Mouse (Mus musculus) gastrocnemius, adult 18-20 months (tissue): ENCODE results near the gene Celsr1. TPM values are rescaled to one million over a fixed set of nuclear protein-coding genes. Genes with fewer than 3 reads are reported as not detected.
A peak's percentile ranks its signal among the peaks of the same experiment; 100 is the strongest.
"Not testable (repeated sequence)": the region's sequence is repeated elsewhere in the genome, so short reads cannot be mapped to it uniquely, and the experiment has no call there.

Experiments used
- DNase-seq: peaks from one replicate; pipeline ENCODE4 v3.0.0; 2021; ENCODE audit warnings: low spot score
- total RNA-seq, 2 experiments: library from RNA; stranded (reverse); gene quantifications; 2 replicates each; pipeline ENCODE4 v1.2.3; 2021

The Celsr1 gene
- total RNA-seq, 2 experiments from 2014 or later: 0.24 to 0.32 TPM

DNA sequence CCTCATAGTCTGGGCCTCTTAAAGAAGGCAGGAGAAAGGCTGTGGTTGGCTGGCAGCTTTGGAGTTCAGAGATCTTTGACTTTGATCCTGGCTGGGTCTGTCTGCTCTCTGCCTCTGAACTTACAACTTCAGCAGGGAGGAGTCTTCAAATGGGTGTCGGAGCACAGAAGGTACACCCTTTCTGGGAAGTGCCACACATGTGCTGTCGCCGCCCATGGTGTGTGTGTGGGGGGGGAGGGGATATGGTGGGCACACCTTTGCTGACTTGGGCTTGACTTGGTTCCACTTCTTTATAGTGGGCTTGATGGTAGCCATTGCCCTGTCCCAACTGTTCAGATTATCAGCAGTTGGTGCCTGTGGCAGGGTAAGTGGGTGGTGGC, 31.3 kb upstream of the Celsr1 start:
- no peak for DNase-seq

- no peak for DNase-seq
Measured at GRCm38 (mm10) chr15:86064191-86064849, 30.7 kb upstream of the Celsr1 start.

- DNase-seq: no peak
Measured at GRCm38 (mm10) chr15:86061848-86062481, 28.4 kb upstream of the Celsr1 start.

- DNase-seq: no peak
Measured at GRCm38 (mm10) chr15:86061221-86061620, 27.6 kb upstream of the Celsr1 start.

- DNase-seq: no peak
Measured at GRCm38 (mm10) chr15:86060581-86060980, 27.0 kb upstream of the Celsr1 start.

GRCm38 (mm10) chr15:86059835-86060380, 26.3 kb upstream of the Celsr1 start:
- DNase-seq: no peak

- DNase-seq: peak; percentile 36
Measured at GRCm38 (mm10) chr15:86058931-86059834, 25.6 kb upstream of the Celsr1 start.

DNA sequence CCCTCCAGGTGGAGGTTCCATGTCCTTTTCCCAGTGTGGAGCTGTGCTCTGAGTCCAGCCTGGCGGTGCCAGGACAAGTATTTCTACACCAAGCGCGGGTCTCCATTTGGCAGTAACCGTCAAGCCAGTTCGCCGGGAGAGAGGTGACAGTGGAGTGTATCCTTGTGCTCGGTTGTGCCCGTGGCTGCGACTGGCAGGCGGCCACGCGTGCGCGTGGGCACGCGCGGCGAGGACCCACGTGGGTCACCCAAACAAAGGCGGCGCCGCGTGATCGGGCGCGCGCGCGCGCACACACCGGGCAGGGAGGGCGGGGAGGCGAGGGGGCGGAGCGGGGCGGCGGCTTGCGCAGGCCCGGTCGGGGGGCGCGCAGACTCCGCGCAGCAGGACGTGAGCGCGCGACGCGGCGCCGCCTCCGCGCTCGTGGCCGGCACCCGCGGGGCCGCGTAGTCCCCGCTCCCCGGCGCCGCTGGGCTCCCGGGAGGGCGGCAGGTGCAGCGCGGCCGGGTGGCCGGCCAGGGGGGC, 24.9 kb upstream of the Celsr1 start:
- peak; percentile 73 for DNase-seq

DNA sequence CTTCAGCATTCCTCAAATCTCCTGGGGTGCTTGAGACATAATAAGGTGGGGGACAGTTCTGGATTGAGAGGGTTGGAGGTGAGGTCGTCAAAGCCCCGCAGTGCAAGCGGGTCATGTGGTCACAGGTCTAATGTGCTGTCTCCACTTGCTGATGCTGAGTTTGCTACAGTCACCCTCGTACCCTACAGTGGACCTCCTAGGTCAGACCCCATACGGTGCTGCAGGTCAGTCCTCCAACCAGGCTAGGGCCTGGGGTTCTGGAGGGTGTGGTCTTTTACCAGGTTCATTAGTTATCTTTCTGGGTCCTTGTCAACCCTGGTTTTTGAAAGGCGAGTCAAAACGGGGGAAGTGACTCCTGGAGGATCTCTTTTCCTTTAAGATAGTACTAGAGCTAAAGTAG, 24.3 kb upstream of the Celsr1 start:
- no peak for DNase-seq

DNA sequence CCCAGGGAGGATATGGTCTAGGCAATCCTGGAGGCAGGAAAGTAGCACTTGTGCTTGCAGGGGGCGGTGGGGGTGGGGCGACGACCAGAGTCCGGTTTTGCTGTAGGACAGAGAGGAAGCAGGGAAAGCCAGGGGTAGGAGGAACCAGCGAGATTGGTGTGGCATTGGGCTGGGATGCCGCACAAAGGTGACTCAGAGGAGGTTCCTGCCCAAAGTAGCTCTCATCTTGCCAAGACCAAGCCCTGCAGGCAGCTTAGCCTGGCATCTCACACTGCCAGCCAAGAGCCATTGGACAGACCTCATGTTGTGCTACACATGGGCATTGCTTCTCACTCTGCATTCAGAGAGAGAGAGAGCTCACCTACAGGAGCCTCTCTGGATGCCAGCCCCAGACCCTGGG, 23.8 kb upstream of the Celsr1 start, which contains the start of gene Gramd4:
Gene Gramd4, plus strand, starts transcription at position 283 of the 400 bp plus-strand sequence.
- no peak for DNase-seq

DNA sequence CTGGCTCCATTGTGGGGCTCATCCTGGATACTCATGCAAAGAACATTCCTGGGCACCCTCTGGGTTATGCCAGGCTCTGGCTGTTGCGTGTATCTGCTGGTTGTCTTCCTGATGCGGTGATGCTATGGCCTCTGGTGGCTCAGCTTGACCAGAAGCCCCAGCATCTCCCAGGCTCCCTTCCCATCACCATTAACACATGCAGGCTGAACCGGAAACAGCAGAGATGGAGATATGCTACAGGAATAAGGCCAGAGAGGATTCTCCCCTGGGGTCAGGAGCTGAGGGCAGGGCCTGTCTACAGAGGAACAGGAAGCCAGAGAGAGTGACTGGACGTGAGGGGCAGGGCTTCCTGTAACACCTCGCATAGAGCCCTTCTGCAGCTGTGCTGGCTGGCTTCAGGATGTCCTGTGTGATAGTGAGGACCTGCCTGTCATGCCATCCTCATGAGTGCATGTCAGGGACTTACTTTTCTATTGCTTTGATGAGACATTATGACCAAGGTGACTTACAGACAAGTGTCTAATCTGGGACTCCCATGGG, 22.7 kb upstream of the Celsr1 start:
- no peak for DNase-seq

DNA sequence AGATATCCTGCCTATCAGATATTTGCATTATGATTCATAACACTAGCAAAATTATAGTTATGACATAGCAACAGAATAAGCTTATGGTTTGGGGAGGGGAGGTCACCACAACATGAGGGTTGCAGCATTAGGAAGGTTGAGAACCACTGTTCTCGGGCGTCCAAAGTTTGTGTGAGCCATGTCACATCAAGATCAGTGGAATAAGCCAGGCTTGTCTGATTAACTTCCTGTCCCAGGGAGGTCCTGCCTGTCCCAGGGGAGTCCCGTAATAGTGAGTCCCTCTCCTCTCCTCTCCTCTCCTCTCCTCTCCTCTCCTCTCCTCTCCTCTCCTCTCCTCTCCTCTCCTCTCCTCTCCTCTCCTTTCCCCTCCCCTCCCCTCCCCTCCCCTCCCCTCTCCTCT, 21.3 kb upstream of the Celsr1 start:
- DNase-seq: not testable (repeated sequence)

GRCm38 (mm10) chr15:86053890-86054536, 20.4 kb upstream of the Celsr1 start:
- DNase-seq: peak; percentile 86

DNA sequence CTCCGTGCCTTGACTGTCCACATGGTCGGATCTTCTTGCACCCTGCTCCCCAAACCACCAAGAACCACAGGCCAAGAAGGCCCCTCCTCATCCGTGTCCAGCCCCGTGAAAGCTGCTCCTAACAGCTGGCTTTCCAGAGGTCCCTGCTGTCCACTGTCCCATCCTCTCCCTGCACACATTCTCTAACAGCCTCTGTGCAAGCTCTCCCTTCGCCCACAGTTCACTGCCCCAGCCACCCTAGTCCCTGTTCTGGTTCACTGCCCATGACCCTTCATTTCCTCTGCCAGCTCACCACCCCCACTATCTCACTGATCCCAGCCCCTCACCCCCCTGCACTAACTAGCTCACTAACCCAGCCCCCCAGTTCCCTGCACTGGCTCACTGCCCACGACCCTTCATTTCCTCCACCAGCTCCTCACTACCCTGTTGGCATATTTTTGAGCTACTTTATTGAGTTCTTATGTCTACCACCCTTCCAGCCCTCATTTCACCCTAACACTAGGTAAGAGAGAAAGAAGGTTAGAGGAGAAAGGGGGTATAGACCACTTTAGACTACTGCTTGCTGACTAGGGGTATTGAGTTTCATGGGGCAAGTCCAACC, 18.4 kb upstream of the Celsr1 start:
- no peak for DNase-seq

- DNase-seq: no peak
Measured at GRCm38 (mm10) chr15:86051152-86051551, 17.6 kb upstream of the Celsr1 start.

- no peak for DNase-seq
Measured at GRCm38 (mm10) chr15:86050170-86050743, 16.7 kb upstream of the Celsr1 start.

DNA sequence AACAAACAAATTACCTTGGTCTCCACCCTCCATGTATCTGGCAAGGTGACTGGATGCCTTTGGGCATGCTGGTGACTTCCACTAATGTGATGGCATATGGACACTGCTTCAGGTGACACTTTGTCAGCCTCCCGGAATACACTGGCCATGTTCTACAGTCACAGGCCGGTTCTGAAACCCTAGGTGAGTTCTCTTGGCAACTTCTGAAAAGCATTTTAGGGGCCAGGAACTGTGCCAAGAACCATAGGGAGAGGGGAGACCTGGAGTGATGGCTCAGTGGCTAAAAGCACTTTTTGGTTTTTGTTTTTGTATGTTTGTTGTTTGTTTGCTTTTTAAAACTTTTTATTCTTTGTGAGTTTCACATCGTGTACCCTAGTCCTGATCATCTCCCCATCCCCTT, 15.9 kb upstream of the Celsr1 start:
- no peak for DNase-seq

DNA sequence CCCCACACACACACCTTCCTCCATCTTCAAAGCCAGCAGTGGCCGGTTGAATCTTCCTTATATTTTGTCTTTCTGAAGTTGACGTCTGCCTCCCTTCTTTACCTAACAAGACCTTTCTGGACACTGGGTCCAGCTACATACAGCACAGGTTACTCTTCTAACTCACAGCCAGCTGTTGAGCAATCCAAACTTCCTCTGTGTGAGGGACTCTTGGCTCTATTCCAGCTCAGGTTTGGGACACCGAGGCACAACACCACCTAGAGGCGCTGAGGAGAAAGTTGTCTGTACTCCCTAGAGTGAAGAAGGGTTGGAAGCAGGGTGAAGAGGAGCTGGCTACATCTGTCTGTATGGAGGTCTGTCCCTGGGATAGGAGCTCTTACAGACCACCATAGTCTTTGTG, 8.8 kb upstream of the Celsr1 start:
- DNase-seq: no peak

DNA sequence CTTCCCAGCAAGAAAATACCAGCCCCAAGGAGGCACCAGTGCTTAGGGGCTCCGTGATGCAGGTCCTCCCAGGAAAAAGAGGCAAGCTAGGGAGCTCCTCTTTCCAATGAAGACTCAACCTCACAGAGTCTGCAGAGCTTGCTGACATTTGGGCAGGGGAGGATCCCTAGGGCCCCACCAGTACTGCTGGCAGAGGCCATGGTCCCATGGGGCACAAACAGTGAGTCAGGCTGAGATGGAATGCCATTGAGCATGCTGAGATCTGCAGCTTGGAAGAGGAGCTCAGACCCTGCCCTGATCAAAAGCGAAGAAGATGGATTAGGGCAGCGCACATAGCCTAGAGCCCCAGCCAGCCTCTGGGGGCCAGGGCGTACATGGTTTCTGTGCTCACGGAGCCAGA, 7.8 kb upstream of the Celsr1 start:
- DNase-seq: no peak

DNA sequence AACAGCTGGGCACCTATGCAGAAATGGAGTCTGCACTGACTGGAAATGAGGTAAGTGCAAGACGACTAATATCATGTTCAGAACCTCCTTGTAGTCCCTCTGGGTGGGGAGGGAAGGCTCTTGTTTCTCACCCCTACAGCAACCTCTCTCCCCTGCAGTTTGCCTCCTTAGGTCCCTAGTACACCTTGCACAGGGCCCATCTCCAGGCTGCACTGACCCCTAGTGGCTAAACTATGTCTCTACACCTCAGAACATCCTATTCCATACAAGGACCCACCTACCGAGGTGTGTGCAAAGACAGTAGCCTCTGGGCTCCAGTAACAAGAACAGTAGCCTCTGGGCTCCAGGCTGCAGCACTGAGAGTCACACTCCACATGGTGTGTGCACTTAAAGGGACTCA, 5.2 kb upstream of the Celsr1 start:
- DNase-seq: peak; percentile 74
